Mouse (Mus musculus) bone marrow macrophage, adult 2 months (primary cell): ENCODE data around the gene Pcp4.

Source experiments
- CTCF ChIP-seq: IDR thresholded peaks from 2 replicates; pipeline ENCODE4 v1.5.1; 2012; ENCODE audit warnings: low read depth, mild to moderate bottlenecking, low read length, moderate library complexity
- POLR2A ChIP-seq: IDR thresholded peaks from 2 replicates; pipeline ENCODE4 v1.6.1; 2012; ENCODE audit warnings: mild to moderate bottlenecking, low read depth, low read length, borderline replicate concordance

DNA sequence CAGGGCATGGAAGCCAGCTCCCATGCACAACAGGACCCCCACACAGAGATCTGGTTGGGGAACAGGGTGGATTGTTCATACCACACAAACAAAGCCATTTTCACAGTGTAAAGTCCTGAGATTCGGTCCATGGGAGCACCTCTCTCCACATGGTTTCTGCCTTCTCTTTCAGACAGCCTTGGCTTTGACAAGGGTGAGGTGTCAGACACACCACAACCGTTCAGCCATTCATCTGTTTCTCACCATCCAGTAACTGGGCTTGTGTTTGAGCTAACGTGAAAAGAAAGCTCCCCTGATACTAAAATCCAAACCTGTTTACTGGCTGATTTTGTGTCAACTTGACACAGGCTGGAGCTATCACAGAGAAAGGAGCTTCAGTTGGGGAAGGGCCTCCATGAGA, 6.8 kb downstream of the Pcp4 start:
- no peak for TF ChIP-seq CTCF
- TF ChIP-seq POLR2A, result no peak
